Mouse (Mus musculus) lung, postnatal 10 days (tissue): ENCODE data around the gene Soat2.
"Not testable (repeated sequence)": the region's sequence is repeated elsewhere in the genome, so short reads cannot be mapped to it uniquely, and the experiment has no call there.

Source experiments
- DNase-seq: peaks from one replicate; pipeline ENCODE4 v3.0.0; 2021

The Soat2 gene

DNA sequence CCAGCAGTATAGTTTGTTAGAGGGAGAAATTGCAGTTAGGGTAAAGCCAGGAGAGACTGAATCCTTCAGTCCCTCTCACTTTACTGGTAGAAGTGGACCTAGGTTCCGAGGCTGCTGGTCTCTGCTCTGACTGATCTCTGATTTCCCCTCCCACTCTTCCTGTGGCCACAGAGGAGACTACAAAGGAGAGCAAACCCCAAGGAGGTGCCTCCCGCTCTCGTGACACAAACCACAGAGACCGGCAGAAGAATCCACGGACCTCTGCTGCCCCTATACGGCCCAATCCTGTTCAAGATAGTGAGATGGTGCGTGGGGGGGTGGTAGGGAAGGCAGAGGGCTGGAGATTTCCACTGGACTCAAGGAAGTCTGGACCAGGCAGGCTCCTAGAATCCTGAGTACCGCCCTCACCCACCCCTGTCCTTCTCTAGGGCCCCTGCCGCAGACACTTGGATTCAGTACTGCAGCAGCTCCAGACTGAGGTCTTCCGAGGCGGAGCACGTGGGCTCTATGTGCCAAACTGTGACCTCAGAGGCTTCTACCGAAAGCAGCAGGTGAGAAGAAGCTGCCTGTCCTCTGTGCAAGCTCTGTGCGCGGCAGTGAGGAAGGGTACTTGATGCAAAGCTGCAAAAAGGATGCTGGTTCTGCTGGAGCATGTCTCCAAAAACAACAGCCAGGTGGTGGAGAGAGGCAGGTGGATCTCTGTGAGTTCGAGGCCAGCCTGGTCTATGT, 2.5 kb upstream of the Soat2 start:
- no peak for DNase-seq

DNA sequence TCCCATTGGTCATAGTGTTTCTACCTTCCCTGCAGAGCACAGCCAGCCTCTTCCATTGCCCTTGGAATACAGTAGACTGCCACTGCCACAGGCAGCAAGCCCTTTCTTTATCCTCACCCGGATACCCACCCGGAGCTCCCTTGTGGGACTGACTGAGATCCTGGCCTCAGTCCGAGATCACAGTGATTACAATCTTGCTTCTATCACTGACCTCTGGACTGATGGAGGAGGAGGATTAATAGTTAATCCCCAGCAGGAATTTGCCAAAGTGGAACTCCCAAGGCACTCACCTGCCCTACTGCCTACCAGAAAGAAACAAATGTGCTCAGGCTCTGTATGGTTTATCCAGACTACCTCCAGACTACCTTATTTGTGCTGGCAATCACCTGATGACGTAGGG, 765 bp upstream of the Soat2 start:
- no peak for DNase-seq

DNA sequence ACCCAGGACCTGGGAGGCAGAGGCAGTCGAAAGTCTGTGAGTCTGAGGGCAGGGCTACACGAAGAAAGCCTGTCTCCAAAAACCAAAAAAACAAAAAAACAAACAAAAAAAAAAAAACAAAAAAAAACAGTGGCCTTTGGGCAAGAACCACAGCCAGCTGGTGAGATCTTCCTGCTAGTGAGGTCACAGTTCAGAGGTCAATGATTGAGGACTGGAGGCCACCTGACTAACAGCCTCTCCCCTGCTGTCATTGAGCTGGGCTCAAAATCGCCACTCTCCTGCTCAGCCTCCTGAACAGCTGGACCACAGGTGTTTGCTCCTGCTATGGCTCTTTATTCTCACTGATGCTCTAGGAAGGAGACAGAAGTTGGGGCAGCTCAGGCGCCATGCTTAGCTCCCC, 2.3 kb downstream of the Soat2 start:
- no peak for DNase-seq

- DNase-seq: not testable (repeated sequence)
Observed at GRCm38 (mm10) chr15:102155006-102155405, 4.7 kb downstream of the Soat2 start.

DNA sequence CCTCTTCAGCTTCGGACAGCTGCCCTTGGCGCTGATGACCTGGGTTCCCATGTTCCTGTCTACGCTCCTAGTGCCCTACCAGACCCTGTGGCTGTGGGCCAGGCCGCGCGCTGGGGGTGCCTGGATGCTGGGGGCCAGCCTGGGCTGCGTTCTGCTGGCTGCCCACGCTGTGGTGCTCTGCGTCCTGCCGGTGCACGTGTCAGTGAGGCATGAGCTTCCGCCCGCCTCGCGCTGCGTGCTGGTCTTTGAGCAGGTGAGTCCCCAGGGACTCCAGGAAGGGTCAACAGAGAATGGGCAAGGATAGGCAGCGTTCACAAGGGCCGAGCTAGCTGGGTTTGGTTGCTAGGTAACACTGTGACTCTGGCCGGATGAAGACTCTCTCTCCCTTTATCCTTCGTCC, 6.5 kb downstream of the Soat2 start:
- DNase-seq: no peak

GRCm38 (mm10) chr15:102160415-102161060, 10.2 kb downstream of the Soat2 start:
- DNase-seq: no peak

GRCm38 (mm10) chr15:102163900-102164693, 13.8 kb downstream of the Soat2 start:
- no peak for DNase-seq

GRCm38 (mm10) chr15:102165468-102166100, 15.3 kb downstream of the Soat2 start:
- no peak for DNase-seq

DNA sequence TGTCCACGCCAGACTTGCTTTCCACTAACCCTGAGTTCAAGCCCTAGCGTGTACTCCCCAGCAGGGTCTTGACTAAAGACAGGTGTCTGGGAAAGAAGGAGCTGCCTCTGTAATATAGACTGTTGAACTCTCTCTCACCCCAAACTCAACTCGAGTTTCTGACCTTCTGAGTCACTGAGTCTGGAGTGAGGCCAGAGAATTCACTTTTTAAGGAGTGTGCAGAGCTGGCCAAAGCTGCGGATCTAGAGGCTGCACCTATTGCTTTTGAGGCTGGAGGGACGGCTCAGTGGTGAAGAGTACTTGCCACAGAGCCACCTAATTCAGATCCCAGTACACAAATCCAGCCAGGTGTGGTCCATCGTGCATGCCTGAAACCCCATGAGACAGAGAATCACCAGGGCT, 17.3 kb downstream of the Soat2 start:
- DNase-seq: peak; percentile 51

DNA sequence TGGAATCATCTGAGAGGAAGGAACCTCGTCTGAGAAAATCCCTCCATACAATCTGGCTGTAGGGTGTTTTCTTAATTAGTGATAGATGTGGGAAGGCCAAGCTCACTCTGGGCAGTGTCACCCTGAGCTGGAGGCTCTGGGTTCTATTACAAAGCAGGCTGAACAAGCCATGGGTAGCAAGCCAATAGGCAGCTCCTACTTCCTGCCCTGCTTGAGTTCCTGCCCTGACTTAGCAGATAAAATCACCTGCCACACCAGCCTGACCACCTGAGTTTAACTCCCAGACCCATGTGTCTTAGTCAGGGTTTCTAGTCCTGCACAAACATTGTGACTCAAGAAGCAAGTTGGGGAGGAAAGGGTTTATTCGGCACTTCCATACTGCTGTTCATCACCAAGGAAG, 18.7 kb downstream of the Soat2 start:
- DNase-seq: no peak

DNA sequence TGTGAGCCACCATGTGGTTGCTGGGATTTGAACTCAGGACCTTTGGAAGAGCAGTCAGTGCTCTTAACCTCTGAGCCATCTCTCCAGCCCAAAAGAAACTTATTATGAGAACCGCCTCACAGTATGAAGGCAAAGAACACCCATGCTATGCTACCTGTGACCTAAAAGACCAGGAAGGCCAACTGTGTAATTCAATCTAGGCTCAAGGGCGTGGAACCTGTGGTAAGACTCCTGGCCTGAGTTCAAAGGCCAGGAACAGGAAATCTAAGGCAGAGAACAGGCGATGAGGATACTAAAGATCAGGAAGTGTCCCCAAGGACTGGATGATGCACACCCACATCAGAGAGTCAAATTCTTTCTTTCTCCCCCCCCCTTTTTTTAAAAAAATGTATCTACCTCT, 23.3 kb downstream of the Soat2 start:
- no peak for DNase-seq

DNA sequence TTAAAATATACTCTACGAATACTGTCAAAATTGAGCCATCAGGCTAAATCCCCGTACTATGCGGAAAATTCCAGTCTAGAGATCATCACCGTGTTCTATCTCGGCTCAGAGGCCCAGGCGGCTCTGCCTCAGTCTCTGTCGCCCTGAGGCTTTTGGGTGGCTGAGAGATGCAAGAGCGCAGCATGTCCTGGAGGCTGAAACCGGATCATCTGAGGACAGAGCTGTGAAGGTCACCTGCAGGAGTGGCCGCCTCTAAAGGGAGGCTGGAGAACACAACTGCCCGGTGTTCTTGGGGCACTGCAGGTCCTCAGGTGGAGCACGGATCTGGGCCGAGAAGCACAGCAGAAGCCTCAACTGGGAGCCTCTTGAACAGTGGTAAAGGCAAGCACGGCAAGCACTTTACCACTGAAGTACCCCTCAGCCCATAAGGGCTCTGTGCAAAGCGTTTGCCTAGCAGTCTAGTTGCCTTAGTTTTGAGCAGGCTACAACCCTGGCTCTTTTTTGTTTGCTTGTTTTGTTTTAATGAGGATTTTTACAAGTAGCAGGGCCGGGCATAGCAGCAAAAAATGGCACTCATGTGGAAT, 25.5 kb downstream of the Soat2 start:
- DNase-seq: peak; percentile 33

GRCm38 (mm10) chr15:102176571-102177316, 26.4 kb downstream of the Soat2 start:
- no peak for DNase-seq

GRCm38 (mm10) chr15:102177417-102177816, 27.1 kb downstream of the Soat2 start:
- no peak for DNase-seq

- peak; percentile 85 for DNase-seq
Observed at GRCm38 (mm10) chr15:102178279-102178678, 28.0 kb downstream of the Soat2 start.

GRCm38 (mm10) chr15:102179106-102179505, 28.8 kb downstream of the Soat2 start:
- DNase-seq: no peak

- DNase-seq: no peak
Observed at GRCm38 (mm10) chr15:102179924-102180323, 29.6 kb downstream of the Soat2 start.

GRCm38 (mm10) chr15:102183076-102183475, 32.8 kb downstream of the Soat2 start:
- no peak for DNase-seq

DNA sequence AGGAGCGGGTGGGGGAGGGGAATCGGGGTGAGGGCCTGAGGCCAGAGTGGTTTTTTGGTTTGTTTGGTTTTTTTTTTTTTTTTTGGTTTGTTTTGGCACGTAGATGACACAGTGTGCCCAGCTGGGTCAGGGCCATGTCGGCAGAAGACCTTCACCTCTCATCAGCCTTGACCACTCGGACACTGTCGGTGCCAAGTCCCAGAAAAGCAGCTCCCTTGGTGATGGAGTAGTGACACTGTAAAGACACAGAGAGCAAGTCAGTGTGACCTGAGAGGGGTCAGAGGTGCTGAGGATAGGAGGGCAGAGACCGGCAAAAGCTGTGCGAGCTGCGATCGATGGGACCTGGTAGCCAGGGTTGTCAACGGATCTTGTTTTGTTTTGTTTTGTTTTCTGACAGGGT, 35.9 kb downstream of the Soat2 start:
- no peak for DNase-seq

DNA sequence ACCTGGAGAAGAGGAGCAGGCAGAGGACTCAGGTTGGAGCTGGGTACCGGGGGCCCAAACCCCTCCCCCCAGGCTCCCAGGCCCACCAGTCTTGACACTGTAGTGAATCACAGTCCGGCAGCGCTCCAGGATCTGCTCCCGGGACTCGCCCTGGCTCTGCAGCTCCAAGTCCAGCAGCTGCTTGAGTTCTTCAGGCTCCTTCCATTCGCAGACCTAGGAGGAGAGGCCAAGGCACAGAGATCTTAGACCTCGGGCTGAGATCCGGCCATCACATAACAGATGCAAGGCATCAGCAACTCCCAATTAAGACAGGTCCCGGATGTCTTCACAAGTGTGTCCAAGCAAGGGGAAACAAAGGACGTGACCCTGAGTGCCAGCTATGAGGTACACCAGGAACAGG, 37.8 kb downstream of the Soat2 start:
- peak; percentile 81 for DNase-seq

GRCm38 (mm10) chr15:102188883-102189282, 38.6 kb downstream of the Soat2 start:
- DNase-seq: no peak

- DNase-seq: no peak
Observed at GRCm38 (mm10) chr15:102191699-102192098, 41.4 kb downstream of the Soat2 start.
